Mouse (Mus musculus) cortical plate, adult 2 months (tissue): ENCODE measurements at regions not wholly inside any gene's neighbourhood (a gene's known extent, or its start where the extent isn't known, plus 50 kb on each side); places are given as distances from the start of the nearest gene placed in this dataset.

Source experiments
- H3K27ac ChIP-seq: fragments of 200-500 bp; 2 replicates; pipeline ENCODE4 v1.5.1; 2012; ENCODE audit warnings: low read length, control low read depth, inconsistent platforms; ENCODE audit not compliant: insufficient read depth
- H3K4me1 ChIP-seq: fragments of 200-500 bp; 2 replicates; pipeline ENCODE4 v1.6.1; 2011; ENCODE audit warnings: low read length; ENCODE audit not compliant: control insufficient read depth, insufficient read depth
- H3K4me3 ChIP-seq: fragments of 200-500 bp; 2 replicates; pipeline ENCODE4 v1.5.1; 2011; ENCODE audit warnings: mild to moderate bottlenecking, low read length, control low read depth; ENCODE audit not compliant: insufficient read depth
- CTCF ChIP-seq: fragments of 200-500 bp; IDR thresholded peaks from 2 replicates; pipeline ENCODE4 v1.5.1; 2011; ENCODE audit warnings: mild to moderate bottlenecking, control low read depth, low read length; ENCODE audit not compliant: insufficient read depth; ENCODE audit errors: extremely low read depth
- POLR2A ChIP-seq: fragments of 200-500 bp; IDR thresholded peaks from 2 replicates; pipeline ENCODE4 v1.6.1; 2011; ENCODE audit warnings: mild to moderate bottlenecking, low read length, control low read depth; ENCODE audit not compliant: insufficient read depth; ENCODE audit errors: extremely low read depth

- Histone ChIP-seq H3K27ac (no peak overlapping the region), H3K4me3 (no peak overlapping the region), H3K4me1 (no peaks in the 10 kb centered on the region)
- TF ChIP-seq CTCF (no peak), POLR2A (no peak)
Observed at GRCm38 (mm10) chr3:37914136-37914535, 189.8 kb upstream of the Gm5148 start.

GRCm38 (mm10) chr3:37909821-37910220 lies 185.5 kb upstream of the Gm5148 start:
- Histone ChIP-seq H3K27ac (no peak overlapping the region), H3K4me3 (no peak overlapping the region), H3K4me1 (no peaks in the 10 kb centered on the region)
- TF ChIP-seq CTCF (no peak), POLR2A (no peak)

GRCm38 (mm10) chr3:37909008-37909407 lies 184.7 kb upstream of the Gm5148 start:
- Histone ChIP-seq H3K4me3 (no peak overlapping the region), H3K27ac (no peak overlapping the region), H3K4me1 (no peaks in the 10 kb centered on the region)
- TF ChIP-seq POLR2A (no peak), CTCF (no peak)

- TF ChIP-seq POLR2A (no peak), CTCF (no peak)
- no peaks in the 10 kb centered on the region for H3K4me1 ChIP-seq
- no peak overlapping the region for H3K27ac ChIP-seq
- H3K4me3 ChIP-seq: no peak overlapping the region
Observed at GRCm38 (mm10) chr3:37908456-37908855, 184.2 kb upstream of the Gm5148 start.

- TF ChIP-seq POLR2A (no peak), CTCF (no peak)
- no peaks in the 10 kb centered on the region for H3K4me1 ChIP-seq
- no peak overlapping the region for H3K4me3 ChIP-seq
- H3K27ac ChIP-seq: no peak overlapping the region
Observed at GRCm38 (mm10) chr3:37907432-37908088, 183.3 kb upstream of the Gm5148 start.

- H3K4me3 ChIP-seq: no peak overlapping the region
- H3K27ac ChIP-seq: no peak overlapping the region
- TF ChIP-seq POLR2A: no peak
- no peak for TF ChIP-seq CTCF
- H3K4me1 ChIP-seq: no peaks in the 10 kb centered on the region
Observed at GRCm38 (mm10) chr3:37906806-37907251, 182.5 kb upstream of the Gm5148 start.

GRCm38 (mm10) chr3:37904188-37904587 lies 179.9 kb upstream of the Gm5148 start:
- H3K27ac ChIP-seq: no peak overlapping the region
- TF ChIP-seq CTCF (no peak), POLR2A (no peak)
- no peak overlapping the region for H3K4me3 ChIP-seq
- H3K4me1 ChIP-seq: no peaks in the 10 kb centered on the region

GRCm38 (mm10) chr3:37903482-37903881 lies 179.2 kb upstream of the Gm5148 start:
- Histone ChIP-seq H3K4me3 (no peak overlapping the region), H3K27ac (no peak overlapping the region), H3K4me1 (no peaks in the 10 kb centered on the region)
- TF ChIP-seq CTCF (no peak), POLR2A (no peak)

GRCm38 (mm10) chr3:37903021-37903420 lies 178.7 kb upstream of the Gm5148 start:
- no peak for TF ChIP-seq CTCF
- no peak overlapping the region for H3K4me3 ChIP-seq
- H3K4me1 ChIP-seq: no peaks in the 10 kb centered on the region
- H3K27ac ChIP-seq: no peak overlapping the region

- TF ChIP-seq POLR2A (no peak), CTCF (no peak)
- no peak overlapping the region for H3K27ac ChIP-seq
- H3K4me3 ChIP-seq: no peak overlapping the region
- no peaks in the 10 kb centered on the region for H3K4me1 ChIP-seq
Observed at GRCm38 (mm10) chr3:37897392-37897791, 173.1 kb upstream of the Gm5148 start.
